Mouse (Mus musculus): ENCODE results near the gene Top3a. TPM values are rescaled to one million over a fixed set of nuclear protein-coding genes. Genes with fewer than 3 reads are reported as not detected.

The Top3a gene
- polyA plus RNA-seq, 1 experiment from 2014 or later, result 10.4 TPM

- peak within 1 kb of the TSS; percentile 94 for H3K9ac ChIP-seq (ENCODE audit: low read depth, low read length)
- peaks cover 19% of the 10 kb centered on the region for H3K4me1 ChIP-seq (ENCODE audit: control insufficient read depth, insufficient read depth, low read length)
- H3K9me3 ChIP-seq (ENCODE audit: control insufficient read depth, low read length), result no peaks in the 10 kb centered on the region
- under 1% methylated on average over 56 of the region's 73 CpGs for WGBS
- peaks cover 1% of the 10 kb centered on the region; the same call in 1 of the 2 replicates for H3K36me3 ChIP-seq (ENCODE audit: control insufficient read depth, insufficient read depth, low read length)
- peak; percentile 90 for ATAC-seq
- H3K27ac ChIP-seq (ENCODE audit: low read length), result peak within 1 kb of the TSS; percentile 77
- no peaks in the 10 kb centered on the region for H3K27me3 ChIP-seq (replicated peaks; ENCODE audit: control insufficient read depth, insufficient read depth, low read length)
- peak within 1 kb of the TSS; percentile 87 for H3K4me2 ChIP-seq (ENCODE audit: low read depth, low read length)
- peak within 1 kb of the TSS; percentile 91 for H3K4me3 ChIP-seq (ENCODE audit: low read length)
Observed at GRCm38 (mm10) chr11:60699524-60700075, 77.6 kb downstream of the Top3a start, which contains the start of gene Llgl1. Gene Llgl1 (plus strand): TSS chr11:60699723.

DNA sequence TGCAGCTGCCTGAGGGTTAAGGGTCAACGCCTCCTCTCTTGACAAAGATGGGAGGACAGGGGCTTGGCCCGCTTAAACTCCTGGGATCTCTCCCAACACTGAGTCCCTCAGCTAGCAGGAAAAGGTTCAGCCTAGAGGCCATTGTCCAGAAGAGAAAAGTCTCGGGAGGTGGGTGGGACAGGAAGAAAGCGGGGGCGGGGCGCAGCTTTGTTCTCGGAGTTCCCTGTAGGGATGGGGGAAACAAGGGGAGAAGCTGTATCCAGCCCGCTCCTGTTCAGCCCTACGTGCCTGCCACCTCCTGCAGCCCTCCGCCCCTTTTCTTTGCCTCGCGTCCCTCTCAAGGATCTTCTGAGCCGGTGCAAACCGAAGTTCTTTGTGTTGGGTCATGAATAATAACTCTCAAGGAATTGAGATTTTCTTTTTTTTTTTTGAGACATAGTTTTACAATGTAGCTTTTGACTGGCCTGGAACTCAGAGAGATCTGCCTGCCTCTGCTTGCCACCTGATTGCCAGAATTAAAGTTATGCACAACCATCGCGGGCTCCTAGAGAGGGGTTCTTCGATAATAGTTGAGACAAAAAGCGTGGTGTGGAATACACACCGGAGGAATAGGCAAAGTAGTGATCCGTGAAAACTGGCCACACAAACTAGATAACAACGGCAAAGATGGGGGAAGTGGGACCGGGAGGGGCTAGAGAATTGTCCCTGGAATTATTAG lies 78.2 kb downstream of the Top3a start:
- Histone ChIP-seq H3K4me2 (ENCODE audit: low read depth, low read length) (peak overlapping the region; percentile 60), H3K27ac (ENCODE audit: low read length) (peak overlapping the region; percentile 77), H3K4me3 (ENCODE audit: low read length) (peak overlapping the region; percentile 91), H3K9ac (ENCODE audit: low read depth, low read length) (peak overlapping the region; percentile 94), H3K27me3 (replicated peaks; ENCODE audit: control insufficient read depth, insufficient read depth, low read length) (no peaks in the 10 kb centered on the region), H3K4me1 (ENCODE audit: control insufficient read depth, insufficient read depth, low read length) (peaks cover 19% of the 10 kb centered on the region), H3K9me3 (ENCODE audit: control insufficient read depth, low read length) (no peaks in the 10 kb centered on the region), H3K36me3 (ENCODE audit: control insufficient read depth, insufficient read depth, low read length) (no peaks in the 10 kb centered on the region)
- 3% methylated on average over 22 of the region's 22 CpGs for WGBS
- ATAC-seq, result peak; percentile 45

DNA sequence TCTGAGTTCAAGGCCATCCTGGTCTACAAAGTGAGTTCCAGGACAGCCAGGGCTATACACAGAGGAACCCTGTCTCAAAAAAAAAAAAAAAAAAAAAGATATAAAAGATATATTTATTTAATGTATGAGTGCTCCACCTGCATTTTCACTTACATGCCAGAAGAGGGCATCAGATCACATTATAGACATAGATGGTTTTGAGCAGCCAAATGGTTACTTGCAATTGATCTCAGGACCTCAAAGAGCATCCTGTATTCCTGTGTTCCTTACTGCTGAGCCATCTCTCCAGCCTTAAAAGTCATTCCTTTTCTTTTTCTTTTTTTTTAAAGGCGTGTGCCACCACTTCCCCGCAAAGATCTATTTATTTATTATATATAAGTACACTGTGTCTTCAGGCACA lies 79.6 kb downstream of the Top3a start:
- no peak overlapping the region for H3K4me2 ChIP-seq (ENCODE audit: low read depth, low read length)
- H3K4me1 ChIP-seq (ENCODE audit: control insufficient read depth, insufficient read depth, low read length), result peaks cover 16% of the 10 kb centered on the region
- ATAC-seq, result no peak
- H3K27me3 ChIP-seq (replicated peaks; ENCODE audit: control insufficient read depth, insufficient read depth, low read length), result no peaks in the 10 kb centered on the region
- no peak overlapping the region for H3K9ac ChIP-seq (ENCODE audit: low read depth, low read length)
- no peak overlapping the region for H3K4me3 ChIP-seq (ENCODE audit: low read length)
- H3K9me3 ChIP-seq (ENCODE audit: control insufficient read depth, low read length), result no peaks in the 10 kb centered on the region
- no peaks in the 10 kb centered on the region for H3K36me3 ChIP-seq (ENCODE audit: control insufficient read depth, insufficient read depth, low read length)
- no peak overlapping the region for H3K27ac ChIP-seq (ENCODE audit: low read length)
- WGBS, result 68% methylated on average over 2 of the region's 2 CpGs

DNA sequence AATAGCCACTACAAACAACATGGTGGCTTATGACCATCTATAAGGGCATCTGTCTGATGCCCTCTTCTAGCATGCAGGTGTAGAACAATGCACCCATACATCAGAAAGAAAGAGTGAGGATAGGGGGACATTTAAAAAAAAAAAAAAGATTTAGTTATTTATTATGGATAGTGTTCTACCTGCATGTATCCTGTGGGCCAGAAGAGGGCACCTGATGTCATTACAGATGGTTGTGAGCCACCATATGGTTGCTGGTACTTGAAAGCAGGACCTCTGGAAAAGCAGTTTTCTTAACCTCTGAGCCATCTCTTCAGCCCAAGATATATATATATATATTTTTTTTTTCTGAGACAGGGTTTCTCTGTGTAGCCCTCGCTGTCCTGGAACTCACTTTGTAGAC lies 81.0 kb downstream of the Top3a start:
- Histone ChIP-seq H3K27ac (ENCODE audit: low read length) (no peak overlapping the region), H3K36me3 (ENCODE audit: control insufficient read depth, insufficient read depth, low read length) (no peaks in the 10 kb centered on the region), H3K4me2 (ENCODE audit: low read depth, low read length) (no peak overlapping the region), H3K9ac (ENCODE audit: low read depth, low read length) (no peak overlapping the region), H3K27me3 (replicated peaks; ENCODE audit: control insufficient read depth, insufficient read depth, low read length) (no peaks in the 10 kb centered on the region), H3K4me3 (ENCODE audit: low read length) (no peak overlapping the region), H3K9me3 (ENCODE audit: control insufficient read depth, low read length) (no peaks in the 10 kb centered on the region), H3K4me1 (ENCODE audit: control insufficient read depth, insufficient read depth, low read length) (peaks cover 14% of the 10 kb centered on the region)
- 79% methylated on average over 1 of the region's 1 CpGs for WGBS
- no peak for ATAC-seq

Small RNA genes within 50 kb of the gene (microRNA-seq; reads per million reads assigned to microRNA genes)
- gene Mir5100, result 1.8 reads per million

Other genes with a start within 250 kb of the Top3a start
- gene Alkbh5, start 241.0 kb downstream of the Top3a start, polyA plus RNA-seq (2015; fragmentation: Nextera tagmentation; extraction: Ambion mirVana), result 25.9 and 33.0 TPM in 2 replicates
- gene Llgl1, start 77.6 kb downstream of the Top3a start, polyA plus RNA-seq (2015; fragmentation: Nextera tagmentation; extraction: Ambion mirVana), result 30.3 TPM in 2 replicates
- gene Flii, start 50.1 kb downstream of the Top3a start, polyA plus RNA-seq (2015; fragmentation: Nextera tagmentation; extraction: Ambion mirVana), result 81.3 and 81.6 TPM in 2 replicates
- gene Mief2, start 49.0 kb downstream of the Top3a start, polyA plus RNA-seq (2015; fragmentation: Nextera tagmentation; extraction: Ambion mirVana), result 9.8 and 10.7 TPM in 2 replicates
- gene Smcr8, start 159 bp upstream of the Top3a start, polyA plus RNA-seq (2015; fragmentation: Nextera tagmentation; extraction: Ambion mirVana), result 5.9 and 7.5 TPM in 2 replicates
- 112 and 126 TPM in 2 replicates for gene Shmt1, start 34.4 kb upstream of the Top3a start, polyA plus RNA-seq (2015; fragmentation: Nextera tagmentation; extraction: Ambion mirVana)
- gene Dhrs7b, start 53.3 kb upstream of the Top3a start, polyA plus RNA-seq (2015; fragmentation: Nextera tagmentation; extraction: Ambion mirVana), result 70.8 and 71.3 TPM in 2 replicates
- gene Tmem11, start 101.9 kb upstream of the Top3a start, polyA plus RNA-seq (2015; fragmentation: Nextera tagmentation; extraction: Ambion mirVana), result 67.4 and 74.7 TPM in 2 replicates
- gene Natd1, start 137.4 kb upstream of the Top3a start, polyA plus RNA-seq (2015; fragmentation: Nextera tagmentation; extraction: Ambion mirVana), result 10.8 and 13.0 TPM in 2 replicates
- gene Map2k3, start 154.7 kb upstream of the Top3a start, polyA plus RNA-seq (2015; fragmentation: Nextera tagmentation; extraction: Ambion mirVana), result 172 and 174 TPM in 2 replicates
- 0.71 and 1.1 TPM in 2 replicates for gene Kcnj12, start 245.2 kb upstream of the Top3a start, polyA plus RNA-seq (2015; fragmentation: Nextera tagmentation; extraction: Ambion mirVana)

All from intestine, embryonic 16.5 days (tissue).